Mouse (Mus musculus): Measurements from ENCODE around the gene Kbtbd4.
A peak's percentile ranks its signal among the peaks of the same experiment; 100 is the strongest.

- TF ChIP-seq UBTF (IDR thresholded peaks at IDR 0.05; ENCODE audit: borderline replicate concordance, insufficient read depth, low read depth, low read length) = 0 out of 2 replicates have a peak, but pooled peaks have one; percentile 49
- TF ChIP-seq HCFC1 (IDR thresholded peaks at IDR 0.05; ENCODE audit: low read depth, low read length) = peak; percentile 75; the same call in 1 of the 2 replicates
Observed at GRCm38 (mm10) chr2:90940233-90941229, 36.0 kb downstream of the Kbtbd4 start, which contains the start of gene Celf1.
